Mouse (Mus musculus) adrenal gland, postnatal 10 days (tissue): Measurements from ENCODE around the gene Cfdp1. TPM values are rescaled to one million over a fixed set of nuclear protein-coding genes. Genes with fewer than 3 reads are reported as not detected.

ENCODE experiments used
- total RNA-seq, 2 experiments: library from RNA; stranded (reverse); gene quantifications; 2 replicates each; pipeline ENCODE4 v1.2.3; 2021

Cfdp1 gene
- total RNA-seq, 2 experiments from 2014 or later, result 69.4 to 73.4 TPM

Other genes with a start within 250 kb of the Cfdp1 start
- gene Ldhd, start 223.9 kb downstream of the Cfdp1 start, total RNA-seq, result 10 to 100 TPM; 20.4 to 23.4 TPM
- gene Zfp1, start 210.9 kb downstream of the Cfdp1 start, total RNA-seq, result 10 to 100 TPM in 1 of 2 experiments, 1 to 10 TPM in 1; 9.0 to 12.1 TPM
- under 1 TPM in 1 of 2 experiments, not detected in 1; 0.42 TPM for gene Ctrb1, start 163.3 kb downstream of the Cfdp1 start, total RNA-seq
- gene Bcar1, start 110.5 kb downstream of the Cfdp1 start, total RNA-seq, result 10 to 100 TPM; 53.4 to 62.7 TPM
- gene Tmem170, start 22.5 kb upstream of the Cfdp1 start, total RNA-seq, result 1 to 10 TPM; 6.2 TPM
- gene Chst5, start 56.2 kb upstream of the Cfdp1 start, total RNA-seq, result under 1 TPM; 0.15 to 0.18 TPM
- 1 to 10 TPM; 4.0 to 5.5 TPM for gene Tmem231, start 79.6 kb upstream of the Cfdp1 start, total RNA-seq
- gene Gabarapl2, start 86.4 kb upstream of the Cfdp1 start, total RNA-seq, result 100 to 1,000 TPM; 119 to 121 TPM
- 1 to 10 TPM; 3.2 to 4.3 TPM for gene Adat1, start 138.0 kb upstream of the Cfdp1 start, total RNA-seq
- gene Kars, start 157.0 kb upstream of the Cfdp1 start, total RNA-seq, result 100 to 1,000 TPM; 107 to 114 TPM
- gene Terf2ip, start 157.1 kb upstream of the Cfdp1 start, total RNA-seq, result 10 to 100 TPM; 15.4 to 16.1 TPM
- gene Gm6793, start 160.7 kb upstream of the Cfdp1 start, total RNA-seq, result under 1 TPM in 1 of 2 experiments, not detected in 1; 0.85 TPM